Mouse (Mus musculus): ENCODE measurements around the gene Gm44511.
A peak's percentile ranks its signal among the peaks of the same experiment; 100 is the strongest.
"Not testable (repeated sequence)": the region's sequence is repeated elsewhere in the genome, so short reads cannot be mapped to it uniquely, and the experiment has no call there.

Gm44511 gene

DNA sequence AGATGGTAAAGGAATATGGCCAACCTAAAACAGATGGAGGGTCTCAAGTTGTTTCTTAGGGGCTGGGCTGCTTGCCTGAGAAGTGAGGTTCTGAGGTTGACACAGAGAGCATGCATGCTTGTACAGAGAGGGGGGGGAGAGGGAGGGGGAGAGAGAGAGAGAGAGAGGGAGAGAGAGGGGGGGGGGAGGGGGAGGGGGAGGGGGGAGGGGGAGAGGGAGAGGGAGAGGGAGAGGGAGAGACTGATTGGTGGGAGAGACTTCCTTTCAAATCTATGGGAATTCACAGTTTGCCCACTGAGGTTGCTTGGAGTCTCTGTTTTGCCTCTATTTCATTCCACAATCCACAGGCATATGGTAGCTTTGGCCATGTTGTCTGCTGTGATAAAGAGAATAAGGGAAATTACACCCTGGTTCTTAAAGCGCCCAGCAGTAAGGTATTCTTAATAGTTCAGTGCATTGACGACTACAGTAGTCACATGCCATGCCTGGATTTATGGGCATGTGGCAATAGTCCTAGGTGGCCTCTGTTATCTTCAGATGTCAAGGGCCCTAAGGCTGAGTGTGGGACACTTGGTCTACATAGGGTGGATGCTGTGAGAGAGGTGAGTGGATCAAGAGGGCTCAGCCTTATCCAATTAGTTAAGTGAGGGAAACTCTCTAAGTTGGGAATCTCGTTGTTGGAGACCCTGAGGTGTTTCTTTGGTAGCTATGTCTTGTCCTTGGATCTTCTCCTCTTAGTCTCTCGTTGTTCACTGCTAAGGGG is 15.4 kb upstream of the Gm44511 start:
- peak; percentile 15 for DNase-seq (ENCODE audit: low spot score)

DNA sequence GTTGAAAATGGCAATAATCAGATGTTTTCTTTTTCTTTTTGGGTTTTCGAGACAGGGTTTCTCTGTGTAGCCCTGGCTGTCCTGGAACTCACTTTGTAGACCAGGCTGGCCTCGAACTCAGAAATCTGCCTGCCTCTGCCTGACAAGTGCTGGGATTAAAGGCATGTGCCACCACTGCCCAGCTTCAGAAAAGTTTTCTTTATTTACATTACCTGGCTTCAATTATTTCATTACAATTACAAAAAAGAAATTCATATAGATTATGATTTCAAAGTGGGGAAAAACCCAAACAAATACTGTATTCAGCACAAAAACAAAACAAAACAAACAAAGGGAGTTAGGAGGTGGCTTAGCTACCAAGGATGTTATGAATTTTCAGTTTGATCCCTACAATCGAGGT is 14.6 kb upstream of the Gm44511 start:
- not testable (repeated sequence) for DNase-seq (ENCODE audit: low spot score)

DNA sequence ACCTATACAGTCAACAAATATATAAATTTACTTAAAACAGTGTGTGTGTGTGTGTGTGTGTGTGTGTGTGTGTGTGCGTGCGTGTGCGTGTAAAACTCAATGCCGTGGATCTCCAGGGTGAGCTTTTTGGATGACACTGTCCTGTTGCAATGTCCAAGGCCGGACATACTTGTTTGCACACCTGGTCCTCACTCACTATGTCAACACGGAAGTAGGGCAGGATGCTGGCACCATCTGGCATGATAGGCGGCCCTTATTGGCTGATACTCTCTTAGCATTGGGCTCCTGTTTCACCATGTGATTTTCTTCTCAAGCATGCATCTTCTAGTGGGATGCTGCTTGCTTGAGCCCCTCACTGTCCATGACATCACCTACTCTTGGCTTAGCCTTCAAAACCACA is 13.8 kb upstream of the Gm44511 start:
- peak; percentile 31 for DNase-seq (ENCODE audit: low spot score)

DNA sequence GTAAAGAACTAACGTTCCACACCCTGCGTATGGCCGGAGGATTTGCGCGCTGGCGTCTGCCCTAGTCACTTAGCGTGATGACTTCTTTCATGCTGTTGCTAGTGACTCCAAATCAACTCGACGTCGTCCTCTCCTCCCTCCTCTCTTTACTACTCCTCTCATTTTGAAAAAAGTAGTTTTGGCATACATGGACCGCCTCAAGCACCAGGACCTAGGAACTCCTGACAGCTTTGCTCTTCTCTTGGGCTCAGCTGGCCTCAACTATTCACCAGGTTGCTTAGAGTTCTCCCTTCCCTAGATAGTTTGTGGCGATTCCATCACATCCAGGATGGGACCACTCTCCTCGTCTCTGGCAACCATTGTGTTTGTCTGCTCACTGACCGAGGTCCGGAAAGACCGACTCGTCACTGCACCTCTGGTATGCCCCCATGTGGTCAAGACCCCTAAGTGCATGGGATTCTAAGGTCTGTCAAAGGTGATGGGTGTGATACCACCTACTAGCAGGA is 13.2 kb upstream of the Gm44511 start:
- DNase-seq (ENCODE audit: low spot score) = peak; percentile 95

DNA sequence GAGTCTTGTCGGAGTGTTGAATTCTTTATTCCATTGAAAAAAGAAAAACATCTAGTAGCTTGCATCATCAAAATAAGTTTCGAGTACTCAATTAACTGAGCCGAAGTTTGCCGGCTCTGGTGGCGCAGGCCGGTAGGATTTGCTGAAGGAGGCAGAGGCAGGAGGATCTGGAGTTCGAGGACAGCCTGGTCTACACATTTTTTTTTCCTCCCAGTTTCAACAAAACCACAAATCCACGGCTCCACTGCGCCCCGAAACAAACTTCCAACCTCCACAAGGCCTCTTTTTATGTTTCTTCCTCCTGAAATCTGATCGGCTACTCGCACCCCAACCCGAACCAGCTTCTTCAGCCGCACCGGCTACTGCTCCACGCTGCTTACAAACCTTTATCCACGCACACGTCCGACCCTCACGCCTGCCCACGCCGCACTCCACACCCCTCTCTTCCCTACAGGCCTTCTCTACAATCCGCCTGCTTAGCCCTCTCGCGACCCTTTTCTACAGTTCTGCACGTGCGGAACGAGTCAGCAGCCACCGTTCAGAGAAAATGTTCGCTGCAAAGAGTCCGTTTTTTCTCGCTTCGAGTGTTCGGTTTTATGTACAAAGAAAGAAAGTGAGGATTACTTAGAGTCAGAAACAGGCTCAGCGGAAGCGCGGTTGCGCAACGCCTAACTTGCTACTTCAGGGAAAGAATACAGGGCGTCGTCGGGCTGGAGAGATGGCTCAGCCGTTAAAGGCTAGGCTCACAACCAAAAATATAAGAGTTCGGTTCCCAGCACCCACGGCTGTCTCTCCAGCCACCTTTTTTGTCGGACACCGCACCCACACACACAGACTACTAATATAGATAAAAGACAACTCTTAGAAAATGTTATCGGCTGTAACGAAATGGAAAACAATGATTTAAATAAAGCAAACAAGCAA is 12.5 kb upstream of the Gm44511 start:
- peak; percentile 94 for DNase-seq (ENCODE audit: low spot score)

DNA sequence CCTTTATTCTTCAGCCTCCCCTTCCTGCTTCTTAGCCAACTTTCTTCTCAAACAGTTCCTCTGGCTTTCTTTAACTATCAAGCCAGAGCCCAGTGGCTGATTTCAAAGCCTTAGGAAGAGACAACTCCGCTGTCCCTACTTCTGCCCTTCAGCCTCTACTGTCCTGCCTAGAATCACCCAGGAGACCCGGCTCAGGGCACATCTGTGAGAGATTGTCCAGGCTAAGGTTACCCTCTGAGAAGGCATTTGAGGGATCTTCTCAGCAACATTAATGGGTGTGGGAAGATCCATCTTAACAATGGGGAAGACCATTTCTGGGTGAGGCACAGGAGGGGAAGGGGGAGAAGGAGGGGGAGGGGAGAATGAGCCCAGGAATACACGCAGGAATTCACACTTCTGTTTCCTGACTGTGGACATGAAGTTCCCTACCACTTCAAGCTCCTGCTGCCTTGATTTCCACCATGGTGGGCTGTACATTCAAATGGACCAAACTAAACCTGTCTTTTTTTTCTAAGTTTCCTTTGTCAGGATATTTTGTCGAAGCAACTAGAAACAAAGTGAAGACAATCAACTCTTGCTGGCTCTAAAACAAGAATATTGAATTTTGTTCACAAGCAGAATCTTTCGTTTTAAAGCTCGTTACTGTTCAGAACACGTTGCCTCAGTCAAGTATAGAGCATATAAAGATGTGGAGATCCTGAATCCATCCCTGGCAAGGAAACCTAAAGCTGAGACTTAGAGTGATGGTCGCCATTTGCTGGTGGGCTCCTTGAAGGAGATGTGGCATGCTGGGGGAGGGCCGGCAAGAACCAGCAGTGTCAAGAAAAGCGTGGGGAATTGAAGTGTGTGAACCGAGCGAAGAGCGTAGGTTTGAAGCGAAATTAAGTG is 11.6 kb upstream of the Gm44511 start:
- peak; percentile 77 for DNase-seq (ENCODE audit: low spot score)

DNA sequence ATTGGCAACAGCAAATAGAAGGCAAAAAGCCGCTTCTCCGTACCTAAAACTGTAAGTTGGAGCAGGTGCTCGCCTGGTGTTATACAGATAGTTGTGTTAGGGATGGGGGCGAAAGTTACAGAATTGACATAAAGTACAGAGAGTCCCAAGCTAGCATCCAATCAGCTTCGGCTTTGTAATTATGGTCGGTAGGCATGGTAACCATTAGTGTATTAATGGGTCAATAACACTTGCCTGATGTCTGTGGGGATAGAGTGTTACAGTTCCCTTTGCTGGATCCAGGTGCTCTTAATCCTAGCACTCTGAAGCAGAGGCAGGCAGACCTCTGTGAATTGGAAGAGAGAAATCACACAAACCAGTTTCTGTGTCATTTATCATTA is 10.8 kb upstream of the Gm44511 start:
- DNase-seq (ENCODE audit: low spot score) = no peak

DNA sequence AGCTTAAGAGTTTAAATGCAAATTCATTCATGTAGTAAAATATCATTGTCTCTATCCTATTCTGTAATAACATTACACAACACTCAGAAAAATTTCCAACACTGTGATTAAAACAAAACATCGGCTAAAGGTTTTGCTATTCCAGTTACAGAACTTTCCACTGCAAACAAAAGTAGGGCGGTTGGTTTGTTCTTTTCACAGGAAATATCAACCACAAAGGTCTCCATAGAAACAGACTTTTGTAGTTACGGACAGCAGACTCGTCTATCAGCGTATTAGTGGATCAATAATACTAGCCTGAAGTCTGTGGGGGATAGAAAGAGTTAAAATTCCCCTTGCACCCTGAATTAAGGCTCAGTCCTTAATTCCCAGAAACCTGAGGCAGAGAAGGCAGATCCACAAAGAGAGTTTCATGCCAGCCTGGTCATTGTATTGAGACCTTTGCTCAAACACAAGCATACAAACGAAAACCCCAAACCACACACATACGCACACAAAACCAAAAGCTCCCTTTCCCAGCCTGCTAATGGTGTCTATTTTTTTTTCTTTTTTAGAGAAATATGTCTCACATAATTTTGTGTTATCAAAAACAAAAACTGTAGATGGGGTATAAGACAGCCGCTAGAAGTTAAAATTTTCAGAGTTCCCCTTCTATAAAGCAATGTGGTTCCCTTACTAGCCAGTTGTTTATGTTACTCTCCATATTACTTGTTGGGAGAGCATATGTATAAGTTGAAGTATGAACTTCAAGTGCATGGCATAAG is 10.3 kb upstream of the Gm44511 start:
- no peak for DNase-seq (ENCODE audit: low spot score)

DNA sequence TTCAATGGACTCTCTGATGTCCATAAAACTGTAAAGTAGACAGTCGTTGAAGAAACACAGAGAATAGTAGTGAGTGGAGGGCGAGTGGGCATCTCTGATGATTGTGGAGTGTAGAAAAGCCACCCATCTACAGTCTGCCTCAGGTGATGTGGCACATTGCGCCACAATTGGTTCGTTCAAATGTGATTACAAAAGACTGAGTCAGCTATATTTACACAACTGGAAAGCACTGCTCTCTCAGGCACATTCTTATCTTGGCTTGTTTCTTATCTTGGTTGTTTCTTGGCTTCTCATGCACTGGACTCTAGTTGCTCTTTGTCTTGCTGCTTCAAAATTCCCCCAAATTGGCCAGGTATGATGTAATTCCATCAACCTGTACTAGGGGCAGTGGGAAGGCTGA is 9.5 kb upstream of the Gm44511 start:
- DNase-seq (ENCODE audit: low spot score) = no peak

DNA sequence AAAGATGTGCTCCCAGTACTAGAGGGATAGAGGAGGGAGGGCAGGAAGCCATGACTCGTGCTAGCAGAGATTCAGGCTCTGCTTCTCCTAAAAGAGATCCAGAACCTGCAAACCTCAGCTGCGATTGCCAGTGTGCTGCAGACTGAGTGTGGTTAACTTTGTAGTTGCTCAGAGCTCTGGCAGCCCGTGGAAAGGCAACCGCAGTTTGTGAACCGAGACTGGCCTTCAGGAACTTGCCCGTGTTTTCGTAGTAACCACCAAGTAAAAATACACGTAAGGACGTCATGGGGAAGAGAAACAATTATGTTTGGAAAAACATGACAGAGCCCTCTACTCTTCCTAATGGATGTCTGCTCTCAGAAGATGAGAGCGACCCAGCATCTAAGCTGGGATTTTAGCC is 6.9 kb upstream of the Gm44511 start:
- no peak for DNase-seq (ENCODE audit: low spot score)

DNA sequence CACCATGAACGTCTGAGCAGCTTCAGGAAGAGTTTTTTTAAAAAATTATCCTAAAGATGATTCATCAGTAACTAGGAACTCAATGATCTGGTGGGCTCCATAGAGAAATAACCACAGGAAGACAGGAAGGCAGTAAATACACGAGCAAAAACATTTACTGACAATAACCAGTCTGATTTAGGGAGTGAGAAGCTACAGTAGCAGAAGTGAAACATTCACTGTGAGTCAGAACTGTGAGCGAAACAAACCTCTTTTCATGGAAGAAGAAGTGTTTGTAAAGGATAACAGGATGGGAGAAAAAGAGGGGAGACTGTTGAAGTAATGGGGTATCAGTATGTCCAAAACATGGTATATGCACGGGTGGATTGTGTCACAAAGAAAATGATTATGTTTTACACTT is 3.7 kb upstream of the Gm44511 start:
- DNase-seq (ENCODE audit: low spot score) = no peak

DNA sequence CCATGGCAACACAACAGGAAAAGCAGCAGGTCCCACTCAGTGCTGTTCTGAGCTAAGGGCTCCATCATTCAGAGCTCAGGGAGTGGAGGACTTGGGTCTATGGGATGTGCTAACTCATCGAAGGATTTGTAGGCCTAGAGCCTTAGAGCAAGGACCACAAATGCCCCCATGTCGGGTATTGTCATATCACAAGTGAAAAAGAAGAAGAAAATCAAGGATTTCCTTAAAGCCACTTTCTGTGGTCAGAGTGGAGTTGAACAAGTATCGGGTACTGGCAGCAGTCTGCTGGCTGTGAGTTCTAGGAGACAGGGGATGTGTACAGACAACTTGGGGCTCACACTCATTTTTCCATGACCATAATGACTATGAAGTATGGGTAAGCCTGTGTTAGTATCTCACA is 666 bp upstream of the Gm44511 start:
- no peak for DNase-seq (ENCODE audit: low spot score)

DNA sequence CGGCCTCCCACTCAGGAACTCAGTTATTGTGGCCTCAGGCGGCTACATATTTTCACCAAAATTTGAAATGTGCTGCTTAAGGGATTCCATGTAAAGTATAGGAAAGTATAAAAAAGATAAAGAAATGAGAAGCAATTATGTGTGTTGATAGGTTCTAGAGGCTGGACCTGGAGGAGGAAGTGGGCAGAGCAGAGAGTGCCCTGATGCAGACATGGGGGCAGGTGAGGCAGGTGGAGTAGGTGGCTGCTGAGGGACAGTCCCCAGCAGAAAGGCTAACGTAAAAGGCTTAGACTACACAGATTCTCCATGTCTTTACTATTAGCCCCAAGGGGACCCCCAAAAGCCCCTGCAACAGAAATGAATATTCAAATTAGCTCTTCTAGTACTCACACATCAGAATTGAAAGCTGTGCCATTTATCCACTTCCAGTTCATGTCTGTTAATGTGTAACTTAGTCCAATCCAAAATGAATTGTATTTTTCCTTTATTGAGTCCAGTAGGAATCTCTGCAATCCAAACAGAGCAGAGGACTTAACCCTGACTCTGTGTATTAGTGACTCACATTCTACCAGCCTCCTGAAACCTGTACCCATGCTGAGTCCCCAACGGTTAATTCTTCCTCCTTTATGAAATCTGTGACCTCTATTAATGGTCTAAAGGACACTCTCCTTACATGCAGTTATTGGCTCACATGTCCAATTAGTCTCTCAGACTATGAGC is 7.9 kb downstream of the Gm44511 start:
- no peak for DNase-seq (ENCODE audit: low spot score)

DNA sequence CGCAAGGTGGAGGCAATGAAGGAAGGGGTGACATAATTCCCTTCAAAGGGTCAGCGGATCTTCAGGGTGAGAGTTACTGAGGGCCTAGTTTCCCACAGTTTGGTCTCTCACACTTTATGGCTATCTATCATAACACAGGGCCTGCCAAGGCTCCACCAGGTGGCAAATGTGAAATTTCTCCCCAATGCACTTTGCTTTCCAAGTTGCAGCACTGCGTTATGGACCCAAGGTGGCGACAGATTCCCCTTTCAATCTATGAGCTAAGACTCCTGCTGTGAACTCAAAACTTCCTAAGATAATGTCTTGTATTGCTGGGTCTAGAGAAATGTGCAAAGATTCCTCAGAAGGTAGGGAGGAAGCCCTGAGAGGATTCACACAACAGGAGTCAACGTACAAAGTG is 17.6 kb downstream of the Gm44511 start:
- peak; percentile 28 for DNase-seq (ENCODE audit: low spot score)

DNA sequence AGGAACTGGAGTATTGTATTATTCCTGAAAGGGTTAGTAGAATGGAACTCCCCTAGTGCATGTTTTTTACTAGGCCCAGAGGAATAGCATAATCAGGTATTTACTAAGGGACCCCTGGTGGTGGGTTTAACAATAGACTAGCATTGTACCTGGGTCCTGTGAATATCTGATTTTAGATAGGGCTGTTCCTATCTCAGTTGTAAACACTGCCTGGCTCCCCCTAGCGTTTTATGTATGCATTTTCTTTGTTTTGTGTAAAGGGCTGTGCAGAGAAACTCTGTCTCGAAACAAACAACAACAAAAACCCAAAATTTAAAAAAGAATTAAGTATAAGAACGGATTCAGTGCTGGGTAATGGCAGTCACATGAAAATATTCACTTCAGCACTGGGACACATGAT is 19.1 kb downstream of the Gm44511 start:
- DNase-seq (ENCODE audit: low spot score) = no peak

DNA sequence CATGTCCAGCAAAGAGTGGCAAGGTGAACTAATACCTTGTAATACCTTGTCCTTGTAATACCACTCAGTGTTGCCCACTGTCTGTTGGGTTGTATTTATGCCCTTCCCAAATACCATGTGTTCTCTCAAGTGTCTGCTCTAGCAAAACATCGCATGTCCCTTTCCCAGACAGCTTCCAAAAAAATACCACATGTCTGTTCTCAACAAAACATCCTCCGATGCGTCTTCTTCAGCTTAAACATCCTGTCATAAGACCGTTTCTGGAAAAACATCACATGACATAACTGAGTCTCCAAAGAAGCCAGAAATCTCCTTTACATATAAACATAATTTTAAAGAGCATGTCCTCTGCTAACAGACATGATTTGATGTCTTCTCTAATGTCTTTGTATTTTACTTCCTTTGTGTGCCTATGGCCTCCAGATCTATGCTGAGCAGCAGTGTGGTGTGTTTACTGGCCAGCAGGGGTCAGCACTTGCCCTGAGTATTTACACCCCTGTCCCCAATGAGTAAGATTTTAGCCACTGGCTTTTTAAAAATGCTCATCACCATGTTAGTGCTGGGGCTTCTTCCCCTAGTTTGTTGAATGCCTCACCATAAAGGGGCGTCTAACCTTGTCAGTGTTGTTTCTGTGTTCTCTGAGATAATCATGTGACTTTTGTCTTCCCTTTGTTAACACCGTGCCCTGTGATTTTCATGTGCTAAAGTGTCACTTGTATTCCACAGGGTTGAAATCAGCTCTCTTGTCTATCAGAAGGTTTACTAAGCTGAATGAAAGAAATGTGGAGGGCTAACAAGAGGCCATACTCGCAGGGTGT is 21.1 kb downstream of the Gm44511 start:
- peak; percentile 83 for DNase-seq (ENCODE audit: low spot score)

DNA sequence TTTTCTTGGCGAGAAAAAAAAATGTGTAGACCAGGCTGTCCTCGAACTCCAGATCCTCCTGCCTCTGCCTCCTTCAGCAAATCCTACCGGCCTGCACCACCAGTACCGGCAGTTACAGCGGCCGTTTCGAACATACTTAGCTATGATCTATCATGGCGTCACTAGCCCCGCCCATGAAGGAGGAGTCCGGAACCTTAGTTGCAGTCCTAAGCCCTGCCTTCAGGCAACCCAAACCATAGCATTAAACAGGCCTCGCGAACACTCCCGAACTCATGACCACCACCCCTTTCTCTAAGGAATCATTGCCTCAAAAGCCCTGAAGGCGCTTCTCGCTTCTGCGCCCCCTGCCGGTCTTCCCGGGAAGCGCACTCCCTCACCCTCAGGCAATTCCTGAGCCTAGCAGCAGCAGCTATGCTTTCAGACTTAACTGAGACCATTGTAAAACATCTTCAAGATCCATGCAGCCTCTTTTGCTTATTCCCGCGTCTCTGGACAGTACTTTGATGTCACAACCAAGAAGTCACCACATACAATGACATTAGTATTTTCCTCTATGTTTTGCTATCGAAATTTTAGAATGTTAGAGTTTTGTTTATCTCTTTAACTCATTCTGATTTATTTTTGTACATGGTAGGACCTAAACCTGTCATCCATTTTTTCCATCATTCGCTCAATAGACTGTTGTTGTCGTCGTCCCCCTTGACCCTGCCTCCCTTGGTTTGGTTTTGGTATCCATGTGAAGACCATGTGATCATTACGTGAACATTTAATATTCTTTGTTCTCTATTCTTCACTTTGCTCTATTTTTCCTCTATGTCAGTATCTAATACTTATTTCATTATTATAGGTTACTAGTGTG is 22.9 kb downstream of the Gm44511 start:
- DNase-seq (ENCODE audit: low spot score) = peak; percentile 98

DNA sequence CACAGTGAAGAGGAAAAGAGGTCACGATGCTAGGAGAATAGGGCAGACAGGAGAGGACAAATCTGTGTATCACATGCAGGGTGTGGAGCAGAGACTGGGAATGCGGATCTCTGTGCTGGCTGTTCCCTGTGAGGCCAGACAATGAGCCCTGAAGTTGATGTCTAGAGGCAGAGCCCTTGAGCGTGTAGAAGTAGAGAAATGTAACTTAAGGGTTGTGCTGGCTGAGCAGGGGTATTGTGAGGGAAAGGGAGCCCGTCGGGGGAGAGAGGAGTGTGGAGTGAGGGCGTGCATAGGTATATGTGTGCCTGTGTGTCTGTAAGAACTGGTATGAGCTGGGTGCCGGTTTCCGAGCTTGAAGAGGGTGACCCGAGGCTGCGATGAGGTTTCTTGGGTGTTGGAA is 23.6 kb downstream of the Gm44511 start:
- no peak for DNase-seq (ENCODE audit: low spot score)

DNA sequence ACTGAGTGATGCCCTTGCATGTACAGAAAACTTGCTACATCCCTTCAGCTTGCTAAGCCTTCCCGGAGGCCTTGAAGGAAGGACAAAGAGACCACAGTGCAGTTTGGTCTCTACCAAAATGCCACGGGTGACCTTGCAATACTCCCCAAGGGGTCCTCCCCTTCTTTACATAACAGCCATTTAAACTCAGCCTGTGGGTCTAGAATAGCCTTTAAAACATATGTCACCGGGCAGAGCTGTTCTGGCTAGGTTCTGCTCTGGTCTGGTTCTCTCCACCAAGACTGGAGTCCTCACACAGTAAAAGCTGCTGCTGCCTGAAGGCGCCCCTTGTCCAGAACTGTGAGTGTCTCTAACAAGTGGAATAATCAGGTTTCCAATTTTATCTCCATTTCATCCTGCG is 25.4 kb downstream of the Gm44511 start:
- not testable (repeated sequence) for DNase-seq (ENCODE audit: low spot score)

Measured in embryo, embryonic 10.5 days (tissue).